Mouse (Mus musculus) layer of hippocampus, adult 2 months (tissue): Measurements from ENCODE around the gene C5ar1. TPM values are rescaled to one million over a fixed set of nuclear protein-coding genes. Genes with fewer than 3 reads are reported as not detected.

Source experiments
- DNase-seq, 2 experiments: peaks; one replicate each; pipeline ENCODE4 v3.0.0; 2022; ENCODE audit warnings: low spot score in 2 of 2
- H3K27ac ChIP-seq: fragments of 200-600 bp; 2 replicates; pipeline ENCODE4 v1.8.1; 2022
- H3K4me3 ChIP-seq: fragments of 200-600 bp; 2 replicates; pipeline ENCODE4 v1.8.1; 2022; ENCODE audit warnings: mild to moderate bottlenecking
- CTCF ChIP-seq: fragments of 200-600 bp; conservative IDR thresholded peaks from 2 replicates; pipeline ENCODE4 v1.8.1; 2022; ENCODE audit warnings: antibody characterized with exemption, mild to moderate bottlenecking, moderate library complexity
- total RNA-seq, 2 experiments: library from RNA; stranded (reverse); gene quantifications; 2 replicates each; pipeline ENCODE4 v1.2.3; 2021

C5ar1 gene
- total RNA-seq, 2 experiments from 2014 or later = 0.90 to 2.6 TPM

- DNase-seq = no peak
- TF ChIP-seq CTCF = no peak
- no peak overlapping the region for H3K27ac ChIP-seq
Observed at GRCm38 (mm10) chr7:16202756-16203504, 56.4 kb downstream of the C5ar1 start.

GRCm38 (mm10) chr7:16201136-16201535 is 58.2 kb downstream of the C5ar1 start:
- H3K27ac ChIP-seq = no peak overlapping the region
- TF ChIP-seq CTCF = no peak
- DNase-seq = no peak
- no peak overlapping the region for H3K4me3 ChIP-seq

More at GRCm38 (mm10) chr7:16202756-16203504, 56.4 kb downstream of the C5ar1 start:
- no peak overlapping the region for H3K4me3 ChIP-seq

GRCm38 (mm10) chr7:16198540-16198939 is 60.8 kb downstream of the C5ar1 start:
- DNase-seq = no peak
- no peak overlapping the region for H3K4me3 ChIP-seq
- H3K27ac ChIP-seq = no peak overlapping the region
- no peak for TF ChIP-seq CTCF

GRCm38 (mm10) chr7:16197166-16197565 is 62.2 kb downstream of the C5ar1 start:
- Histone ChIP-seq H3K4me3 (no peak overlapping the region), H3K27ac (no peak overlapping the region)
- TF ChIP-seq CTCF = no peak
- no peak for DNase-seq

Other genes with a start within 250 kb of the C5ar1 start
- gene Bicra, start 211.6 kb downstream of the C5ar1 start, total RNA-seq = 10 to 100 TPM; 20.8 to 22.8 TPM
- 1 to 10 TPM in 1 of 2 experiments, under 1 TPM in 1; 0.59 to 1.1 TPM for gene Zfp541, start 197.7 kb downstream of the C5ar1 start, total RNA-seq
- gene Napa, start 161.1 kb downstream of the C5ar1 start, total RNA-seq = 100 to 1,000 TPM; 309 to 325 TPM
- gene Kptn, start 139.6 kb downstream of the C5ar1 start, total RNA-seq = 10 to 100 TPM; 39.4 to 47.0 TPM
- gene Slc8a2, start 129.7 kb downstream of the C5ar1 start, total RNA-seq = 100 to 1,000 TPM; 305 to 320 TPM
- 10 to 100 TPM; 37.3 to 38.6 TPM for gene Meis3, start 84.5 kb downstream of the C5ar1 start, total RNA-seq
- gene Dhx34, start 37.5 kb downstream of the C5ar1 start, total RNA-seq = 10 to 100 TPM; 12.3 to 12.4 TPM
- under 1 TPM; 0.39 to 0.59 TPM for gene C5ar2, start 15.4 kb downstream of the C5ar1 start, total RNA-seq
- 10 to 100 TPM; 32.0 to 35.5 TPM for gene Inafm1, start 14.1 kb upstream of the C5ar1 start, total RNA-seq
- gene Ccdc9, start 27.3 kb upstream of the C5ar1 start, total RNA-seq = 10 to 100 TPM; 79.7 to 81.0 TPM
- gene Bbc3, start 48.9 kb upstream of the C5ar1 start, total RNA-seq = 10 to 100 TPM; 12.5 to 14.9 TPM
- 10 to 100 TPM; 89.8 to 90.7 TPM for gene Sae1, start 128.3 kb upstream of the C5ar1 start, total RNA-seq
- gene Zc3h4, start 141.4 kb upstream of the C5ar1 start, total RNA-seq = 10 to 100 TPM; 62.4 to 64.4 TPM
- gene Tmem160, start 193.2 kb upstream of the C5ar1 start, total RNA-seq = 10 to 100 TPM; 59.4 to 72.5 TPM
- 10 to 100 TPM; 16.1 to 18.4 TPM for gene Npas1, start 218.2 kb upstream of the C5ar1 start, total RNA-seq